ENCODE assay signal across 12 mouse cellular contexts in genomic region chrX:166773408-166773854, GRCm38 (mm10).
A peak's percentile ranks its signal among the peaks of the same experiment; 100 is the strongest.
DNase-seq lines count a peak whose midpoint lies in the region; ATAC-seq lines count a peak whose summit lies in the region.
"Had no signal": no experiment of that assay in that cellular context is flagged by ENCODE, and none has a peak within 500 bp of the region (broad histone marks: within the 10 kb centered on the region; RNA-seq: fewer than 3 reads in every experiment).

No protein-coding gene starts in this region.

- H3K4me1 ChIP-seq in hindbrain, embryonic 12.5 days = no peaks in the 10 kb centered on the region
- no peaks in the 10 kb centered on the region for H3K4me1 ChIP-seq in hindbrain, embryonic 14.5 days (replicated peaks; ENCODE audit: control insufficient read depth, insufficient read depth, low read length)
- H3K4me1 ChIP-seq in kidney, embryonic 16.5 days (ENCODE audit: insufficient read depth, low read length) = no peaks in the 10 kb centered on the region
- H3K4me1 ChIP-seq in midbrain, embryonic 14.5 days (ENCODE audit: control insufficient read depth, insufficient read depth, low read length) = no peaks in the 10 kb centered on the region
- H3K4me1 ChIP-seq: embryonic facial prominence, embryonic 15.5 days; stomach, embryonic 15.5 days had no signal

- no peak overlapping the region for H3K4me2 ChIP-seq in hindbrain, embryonic 12.5 days (replicated peaks)
- H3K4me2 ChIP-seq in hindbrain, embryonic 14.5 days (replicated peaks) = no peak overlapping the region
- H3K4me2 ChIP-seq in kidney, embryonic 16.5 days (replicated peaks; ENCODE audit: low read depth, low read length) = no peak overlapping the region
- no peak overlapping the region for H3K4me2 ChIP-seq in midbrain, embryonic 14.5 days (ENCODE audit: low read length)
- H3K4me2 ChIP-seq: embryonic facial prominence, embryonic 15.5 days; hindbrain, embryonic 15.5 days; stomach, embryonic 15.5 days had no signal

- WGBS in hindbrain, embryonic 12.5 days = 18% methylated on average over 6 of the region's 6 CpGs
- WGBS in hindbrain, embryonic 14.5 days = 20% methylated on average over 6 of the region's 6 CpGs
- 10% methylated on average over 6 of the region's 6 CpGs for WGBS in kidney, embryonic 16.5 days
- WGBS in midbrain, embryonic 14.5 days = 24% methylated on average over 6 of the region's 6 CpGs

- H3K9ac ChIP-seq in hindbrain, embryonic 12.5 days = no peak overlapping the region
- H3K9ac ChIP-seq in hindbrain, embryonic 14.5 days = no peak overlapping the region
- no peak overlapping the region for H3K9ac ChIP-seq in kidney, embryonic 16.5 days (replicated peaks; ENCODE audit: low read length)
- no peak overlapping the region for H3K9ac ChIP-seq in midbrain, embryonic 14.5 days (replicated peaks; ENCODE audit: low read length)
- H3K9ac ChIP-seq: embryonic facial prominence, embryonic 15.5 days; hindbrain, embryonic 15.5 days; stomach, embryonic 15.5 days had no signal

- no peak overlapping the region for H3K4me3 ChIP-seq in hindbrain, embryonic 12.5 days
- no peak overlapping the region for H3K4me3 ChIP-seq in hindbrain, embryonic 14.5 days (replicated peaks; ENCODE audit: low read length)
- no peak overlapping the region for H3K4me3 ChIP-seq in kidney, embryonic 16.5 days (ENCODE audit: low read length)
- H3K4me3 ChIP-seq in midbrain, embryonic 14.5 days (replicated peaks; ENCODE audit: low read depth, low read length) = no peak overlapping the region
- H3K4me3 ChIP-seq: embryonic facial prominence, embryonic 15.5 days; hindbrain, embryonic 15.5 days; stomach, embryonic 15.5 days had no signal

- no peak overlapping the region for H3K27ac ChIP-seq in hindbrain, embryonic 12.5 days
- no peak overlapping the region for H3K27ac ChIP-seq in hindbrain, embryonic 14.5 days
- no peak overlapping the region for H3K27ac ChIP-seq in kidney, embryonic 16.5 days (ENCODE audit: low read length)
- no peak overlapping the region for H3K27ac ChIP-seq in midbrain, embryonic 14.5 days (replicated peaks; ENCODE audit: low read depth, low read length)
- H3K27ac ChIP-seq: embryonic facial prominence, embryonic 15.5 days; hindbrain, embryonic 15.5 days; macrophage; stomach, embryonic 15.5 days had no signal

- 0 out of 2 replicates have a peak, but pooled peaks have one; percentile 32 for ATAC-seq in hindbrain, embryonic 12.5 days (ENCODE audit: low FRiP score)
- no peak for ATAC-seq in hindbrain, embryonic 14.5 days (ENCODE audit: low FRiP score)
- peak; percentile 71 for ATAC-seq in kidney, embryonic 16.5 days (ENCODE audit: low FRiP score, low TSS enrichment)
- ATAC-seq in midbrain, embryonic 14.5 days (ENCODE audit: low FRiP score, low TSS enrichment) = no peak; the same call in 1 of the 2 replicates

- peaks cover 14% of the 10 kb centered on the region for H3K27me3 ChIP-seq in hindbrain, embryonic 12.5 days
- H3K27me3 ChIP-seq in hindbrain, embryonic 14.5 days (ENCODE audit: control insufficient read depth, insufficient read depth, low read length) = peaks cover 7% of the 10 kb centered on the region; the same call in 1 of the 2 replicates
- peaks cover 26% of the 10 kb centered on the region; the same call in 1 of the 2 replicates for H3K27me3 ChIP-seq in kidney, embryonic 16.5 days (ENCODE audit: insufficient read depth, low read length)
- H3K27me3 ChIP-seq in midbrain, embryonic 14.5 days (ENCODE audit: control insufficient read depth, insufficient read depth, low read length) = no peaks in the 10 kb centered on the region; the same call in 1 of the 2 replicates
- H3K27me3 ChIP-seq: embryonic facial prominence, embryonic 15.5 days had no signal

- H3K36me3 ChIP-seq in hindbrain, embryonic 12.5 days = no peaks in the 10 kb centered on the region
- H3K36me3 ChIP-seq in hindbrain, embryonic 14.5 days (replicated peaks; ENCODE audit: control insufficient read depth, insufficient read depth) = no peaks in the 10 kb centered on the region
- no peaks in the 10 kb centered on the region for H3K36me3 ChIP-seq in kidney, embryonic 16.5 days (ENCODE audit: insufficient read depth, low read length)
- H3K36me3 ChIP-seq in midbrain, embryonic 14.5 days (ENCODE audit: control insufficient read depth, insufficient read depth, low read length) = no peaks in the 10 kb centered on the region
- H3K36me3 ChIP-seq: embryonic facial prominence, embryonic 15.5 days; hindbrain, embryonic 15.5 days; stomach, embryonic 15.5 days had no signal

- no peak for DNase-seq in hindbrain, embryonic 14.5 days (ENCODE audit: low spot score)
- DNase-seq in adipocyte (ENCODE audit: low spot score) = peak; percentile 7
- peak; percentile 47 for DNase-seq in midbrain, embryonic 14.5 days
- no peak for DNase-seq in ovary, postnatal 10 days (ENCODE audit: low spot score)
- no peak for DNase-seq in gastrocnemius, postnatal 25 days
- DNase-seq in T-cell, adult 2 months (ENCODE audit: low spot score) = no peak

- H3K9me3 ChIP-seq in hindbrain, embryonic 12.5 days (replicated peaks) = no peaks in the 10 kb centered on the region
- H3K9me3 ChIP-seq in hindbrain, embryonic 14.5 days (ENCODE audit: control insufficient read depth, low read length) = no peaks in the 10 kb centered on the region
- H3K9me3 ChIP-seq in kidney, embryonic 16.5 days (ENCODE audit: low read length) = no peaks in the 10 kb centered on the region
- no peaks in the 10 kb centered on the region for H3K9me3 ChIP-seq in midbrain, embryonic 14.5 days (ENCODE audit: control insufficient read depth, low read length)
- H3K9me3 ChIP-seq: embryonic facial prominence, embryonic 15.5 days; hindbrain, embryonic 15.5 days; stomach, embryonic 15.5 days had no signal

Comparison
In these comparisons a context has a peak if more than half of its experiments do, and no peak if none do; other contexts are left out.
1. ATAC-seq: peak in hindbrain, embryonic 12.5 days (single experiment) and kidney, embryonic 16.5 days (single experiment); none in hindbrain, embryonic 14.5 days (single experiment) and midbrain, embryonic 14.5 days (single experiment).
2. DNase-seq: peak in adipocyte (single experiment) and midbrain, embryonic 14.5 days (single experiment); none in hindbrain, embryonic 14.5 days (single experiment), ovary, postnatal 10 days (single experiment), gastrocnemius, postnatal 25 days (single experiment) and T-cell, adult 2 months (single experiment).